Mouse (Mus musculus): Measurements from ENCODE around the gene Oprd1. TPM values are rescaled to one million over a fixed set of nuclear protein-coding genes. Genes with fewer than 3 reads are reported as not detected.

The Oprd1 gene
- polyA plus RNA-seq, 2 experiments = 0.04 TPM; not detected in 1

DNA sequence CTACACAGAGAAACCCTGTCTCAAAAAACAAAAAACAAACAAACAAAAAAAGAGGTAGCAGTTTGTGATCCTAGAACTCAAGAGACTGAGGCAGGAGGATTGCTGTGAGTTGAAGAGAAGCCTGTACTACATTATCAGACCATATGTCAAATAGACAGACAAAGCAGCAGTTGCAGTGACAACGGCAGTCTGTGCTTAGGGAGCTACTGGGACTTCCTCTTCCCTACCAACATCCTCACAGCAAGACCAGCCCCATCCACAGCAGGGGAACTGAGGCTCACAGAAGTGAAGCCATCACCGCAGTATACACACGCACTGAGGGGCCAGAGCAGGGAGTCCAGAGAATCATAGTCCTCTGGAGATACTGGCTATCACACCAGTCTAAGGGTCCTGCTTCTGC, 78.7 kb downstream of the Oprd1 start:
- Histone ChIP-seq H3K4me1 (replicated peaks; ENCODE audit: control insufficient read depth in 2 of 2, insufficient read depth in 2 of 2, low read length in 1 of 2) (peaks cover 90 to 93% of the 10 kb centered on the region in 2 experiments), H3K9ac (replicated peaks) (peak overlapping the region; percentile 53), H3K27ac (peak overlapping the region; percentile 77), H3K27me3 (ENCODE audit: control insufficient read depth, insufficient read depth, low read length) (no peaks in the 10 kb centered on the region), H3K36me3 (replicated peaks; ENCODE audit: control insufficient read depth, insufficient read depth, low read depth) (peaks cover 84% of the 10 kb centered on the region), H3K9me3 (ENCODE audit: control insufficient read depth, low read length) (no peaks in the 10 kb centered on the region), H3K4me2 (ENCODE audit: low read depth) (peak overlapping the region; percentile 100), H3K4me3 (ENCODE audit: insufficient read depth in 1 of 2, low read depth in 2 of 2, low read length in 2 of 2) (peak overlapping the region; percentile 28 to 42; a peak in 3 of 4 replicates)
- TF ChIP-seq EP300 (IDR thresholded peaks at IDR 0.05; ENCODE audit: low read depth) (no peak), CTCF (IDR thresholded peaks at IDR 0.05; ENCODE audit: low read depth) (no peak)
- 26% methylated on average over 3 of the region's 3 CpGs for WGBS (ENCODE audit: insufficient replicate concordance)
- DNase-seq (ENCODE audit: low read depth in 3 of 3, low spot score in 3 of 3) (no peak), ATAC-seq (ENCODE audit: insufficient read depth) (peak; percentile 20; the same call in 1 of the 2 replicates)

DNA sequence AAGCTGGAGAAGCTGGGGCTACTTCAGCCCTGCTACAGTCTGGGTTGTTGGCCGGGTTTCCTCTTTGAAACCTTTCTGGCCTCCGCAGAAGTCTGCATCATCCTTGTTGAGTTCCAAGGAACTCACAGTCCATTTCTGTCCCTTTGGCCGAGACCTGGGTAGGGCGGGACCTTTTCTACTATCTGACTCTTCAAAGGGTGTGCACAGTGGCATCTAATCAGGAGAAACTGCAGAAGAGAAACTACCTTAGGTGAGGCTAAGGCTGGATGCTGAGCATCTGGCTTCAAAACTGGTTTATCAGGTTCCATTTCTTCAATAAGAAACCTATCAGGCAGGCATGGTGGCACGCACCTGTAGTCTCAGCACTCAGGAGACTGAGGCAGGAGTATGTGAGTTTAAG, 79.7 kb downstream of the Oprd1 start:
- ATAC-seq (ENCODE audit: insufficient read depth) (no peak), DNase-seq (ENCODE audit: low read depth in 3 of 3, low spot score in 3 of 3) (no peak)
- no peaks in the 10 kb centered on the region for H3K27me3 ChIP-seq (ENCODE audit: control insufficient read depth, insufficient read depth, low read length)
- peaks cover 77% of the 10 kb centered on the region for H3K36me3 ChIP-seq (replicated peaks; ENCODE audit: control insufficient read depth, insufficient read depth, low read depth)
- WGBS (ENCODE audit: insufficient replicate concordance) = 62% methylated on average over 5 of the region's 5 CpGs
- no peaks in the 10 kb centered on the region for H3K9me3 ChIP-seq (ENCODE audit: control insufficient read depth, low read length)
- peaks cover 90 to 94% of the 10 kb centered on the region in 2 experiments for H3K4me1 ChIP-seq (replicated peaks; ENCODE audit: control insufficient read depth in 2 of 2, insufficient read depth in 2 of 2, low read length in 1 of 2)
- peak overlapping the region in 1 of 2 experiments; percentile 17; a peak in 2 of 4 replicates for H3K4me3 ChIP-seq (ENCODE audit: insufficient read depth in 1 of 2, low read depth in 2 of 2, low read length in 2 of 2)
- peak overlapping the region; percentile 50 for H3K27ac ChIP-seq
- H3K9ac ChIP-seq (replicated peaks) = peak overlapping the region; percentile 6; the same call in 1 of the 2 replicates
- TF ChIP-seq CTCF (IDR thresholded peaks at IDR 0.05; ENCODE audit: low read depth) (no peak), EP300 (IDR thresholded peaks at IDR 0.05; ENCODE audit: low read depth) (no peak)
- H3K4me2 ChIP-seq (ENCODE audit: low read depth) = peak overlapping the region; percentile 100

DNA sequence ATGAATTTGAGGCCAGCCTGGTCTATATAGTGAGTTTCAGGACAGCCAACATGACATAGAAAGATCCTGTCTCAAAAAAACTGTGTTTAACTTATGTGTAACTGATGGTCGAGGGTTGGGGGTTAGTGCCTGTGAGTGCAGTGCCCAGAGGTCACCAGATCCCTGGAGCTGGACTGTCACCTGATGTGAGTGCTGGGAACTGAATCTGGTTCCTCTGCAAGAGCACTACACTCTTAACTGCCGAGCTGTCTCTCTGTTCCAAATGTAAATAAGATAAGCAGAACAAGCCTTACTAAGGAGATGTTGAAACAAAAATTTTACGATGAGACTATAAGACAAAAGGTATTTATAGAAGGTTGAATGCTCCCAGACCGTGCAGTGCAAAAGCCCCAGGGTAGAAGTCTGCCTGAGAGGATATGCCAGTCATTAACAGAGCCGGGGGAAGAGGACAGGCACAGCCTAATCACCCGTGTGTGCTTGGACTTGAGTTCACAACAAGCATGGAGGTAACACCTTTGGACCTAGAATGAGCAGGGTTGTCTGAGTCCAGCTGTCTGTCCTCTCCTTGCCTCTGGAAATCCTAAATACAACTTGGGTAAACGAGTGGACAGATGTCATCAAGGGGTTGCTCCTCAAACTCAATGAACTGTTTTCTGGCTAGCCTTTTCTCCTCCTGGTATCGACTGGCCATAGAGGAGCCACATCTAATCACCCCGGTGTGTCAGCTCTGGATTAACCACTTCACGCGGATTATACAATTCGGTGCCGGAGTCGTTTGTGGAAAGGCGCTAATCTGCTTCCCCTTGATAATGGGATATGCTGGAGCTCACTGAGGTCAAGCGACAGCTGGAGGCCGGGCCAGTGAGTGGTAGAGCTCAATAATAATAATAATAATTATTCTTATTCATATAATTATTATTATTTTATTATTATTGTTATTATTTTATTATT, 81.1 kb downstream of the Oprd1 start:
- Histone ChIP-seq H3K9ac (replicated peaks) (peak overlapping the region; percentile 40), H3K27ac (peak overlapping the region; percentile 48), H3K4me3 (ENCODE audit: insufficient read depth in 1 of 2, low read depth in 2 of 2, low read length in 2 of 2) (peak overlapping the region; percentile 0 to 3; a peak in 2 of 4 replicates), H3K4me1 (replicated peaks; ENCODE audit: control insufficient read depth in 2 of 2, insufficient read depth in 2 of 2, low read length in 1 of 2) (peaks cover 95 to 96% of the 10 kb centered on the region in 2 experiments), H3K36me3 (replicated peaks; ENCODE audit: control insufficient read depth, insufficient read depth, low read depth) (peaks cover 77% of the 10 kb centered on the region), H3K4me2 (ENCODE audit: low read depth) (peak overlapping the region; percentile 66), H3K27me3 (ENCODE audit: control insufficient read depth, insufficient read depth, low read length) (no peaks in the 10 kb centered on the region), H3K9me3 (ENCODE audit: control insufficient read depth, low read length) (no peaks in the 10 kb centered on the region)
- no peak for DNase-seq (ENCODE audit: low read depth in 3 of 3, low spot score in 3 of 3)
- WGBS (ENCODE audit: insufficient replicate concordance) = 38% methylated on average over 17 of the region's 17 CpGs
- TF ChIP-seq CTCF (IDR thresholded peaks at IDR 0.05; ENCODE audit: low read depth) (no peak), EP300 (IDR thresholded peaks at IDR 0.05; ENCODE audit: low read depth) (no peak)
- ATAC-seq (ENCODE audit: insufficient read depth) = no peak

DNA sequence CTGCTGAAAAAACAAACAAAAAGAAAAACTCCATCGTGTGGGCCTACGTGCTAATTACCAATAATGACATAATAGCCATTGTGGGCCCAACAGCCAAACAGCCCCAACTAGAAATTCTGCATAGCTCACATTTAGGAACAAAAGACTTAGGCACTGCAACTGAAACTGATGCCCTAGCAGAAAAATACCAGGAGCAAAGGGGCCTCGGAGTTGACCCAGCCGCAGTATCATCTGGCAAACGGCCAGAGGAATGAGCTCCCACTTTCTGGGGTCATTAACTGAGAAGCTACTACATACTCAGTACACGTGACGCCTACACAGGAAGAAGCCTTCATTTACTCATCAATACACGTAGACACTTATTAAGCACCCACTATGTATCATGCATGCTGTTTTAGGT, 82.0 kb downstream of the Oprd1 start:
- ATAC-seq (ENCODE audit: insufficient read depth) (no peak), DNase-seq (ENCODE audit: low read depth in 3 of 3, low spot score in 3 of 3) (no peak)
- peaks cover 77% of the 10 kb centered on the region for H3K36me3 ChIP-seq (replicated peaks; ENCODE audit: control insufficient read depth, insufficient read depth, low read depth)
- H3K4me1 ChIP-seq (replicated peaks; ENCODE audit: control insufficient read depth in 2 of 2, insufficient read depth in 2 of 2, low read length in 1 of 2) = peaks cover 88 to 92% of the 10 kb centered on the region in 2 experiments
- H3K9ac ChIP-seq (replicated peaks) = peak overlapping the region; percentile 31
- H3K4me2 ChIP-seq (ENCODE audit: low read depth) = peak overlapping the region; percentile 66
- WGBS (ENCODE audit: insufficient replicate concordance) = 82% methylated on average over 8 of the region's 8 CpGs
- H3K27me3 ChIP-seq (ENCODE audit: control insufficient read depth, insufficient read depth, low read length) = no peaks in the 10 kb centered on the region
- H3K4me3 ChIP-seq (ENCODE audit: insufficient read depth in 1 of 2, low read depth in 2 of 2, low read length in 2 of 2) = no peak overlapping the region
- peak overlapping the region; percentile 91 for H3K27ac ChIP-seq
- no peaks in the 10 kb centered on the region for H3K9me3 ChIP-seq (ENCODE audit: control insufficient read depth, low read length)
- TF ChIP-seq CTCF (IDR thresholded peaks at IDR 0.05; ENCODE audit: low read depth) (no peak), EP300 (IDR thresholded peaks at IDR 0.05; ENCODE audit: low read depth) (no peak)

Other genes starting within 250 kb of the Oprd1 start
- gene Tmem200b, start 222.7 kb downstream of the Oprd1 start, polyA plus RNA-seq (2012; rRNA removed) = 0.56 and 0.67 TPM in 2 replicates
- gene Tmem200b, start 222.7 kb downstream of the Oprd1 start, polyA plus RNA-seq (2014; fragmentation: Nextera tagmentation; extraction: Ambion mirVana) = 0.06 and 0.10 TPM in 2 replicates
- gene Gm10300, start 69.8 kb downstream of the Oprd1 start, polyA plus RNA-seq (2012; rRNA removed) = 0.11 and 0.15 TPM in 2 replicates
- 0.32 and 0.40 TPM in 2 replicates for gene Gm10300, start 69.8 kb downstream of the Oprd1 start, polyA plus RNA-seq (2014; fragmentation: Nextera tagmentation; extraction: Ambion mirVana)
- 105 and 113 TPM in 2 replicates for gene Epb41, start 69.2 kb downstream of the Oprd1 start, polyA plus RNA-seq (2012; rRNA removed)
- gene Epb41, start 69.2 kb downstream of the Oprd1 start, polyA plus RNA-seq (2014; fragmentation: Nextera tagmentation; extraction: Ambion mirVana) = 153 and 166 TPM in 2 replicates
- 5.5 and 8.5 TPM in 2 replicates for gene Ythdf2, start 67.8 kb upstream of the Oprd1 start, polyA plus RNA-seq (2012; rRNA removed)
- gene Ythdf2, start 67.8 kb upstream of the Oprd1 start, polyA plus RNA-seq (2014; fragmentation: Nextera tagmentation; extraction: Ambion mirVana) = 29.3 and 31.7 TPM in 2 replicates
- 6.3 and 8.1 TPM in 2 replicates for gene Gmeb1, start 117.1 kb upstream of the Oprd1 start, polyA plus RNA-seq (2012; rRNA removed)
- gene Gmeb1, start 117.1 kb upstream of the Oprd1 start, polyA plus RNA-seq (2014; fragmentation: Nextera tagmentation; extraction: Ambion mirVana) = 9.9 and 12.2 TPM in 2 replicates
- 10.4 and 24.5 TPM in 2 replicates for gene Taf12, start 129.9 kb upstream of the Oprd1 start, polyA plus RNA-seq (2012; rRNA removed)
- 48.7 and 49.5 TPM in 2 replicates for gene Taf12, start 129.9 kb upstream of the Oprd1 start, polyA plus RNA-seq (2014; fragmentation: Nextera tagmentation; extraction: Ambion mirVana)
- gene Rab42, start 158.9 kb upstream of the Oprd1 start, polyA plus RNA-seq (2012; rRNA removed) = 0.33 and 0.47 TPM in 2 replicates
- 0.25 and 0.27 TPM in 2 replicates for gene Rab42, start 158.9 kb upstream of the Oprd1 start, polyA plus RNA-seq (2014; fragmentation: Nextera tagmentation; extraction: Ambion mirVana)
- 7.0 and 8.8 TPM in 2 replicates for gene Trnau1ap, start 185.1 kb upstream of the Oprd1 start, polyA plus RNA-seq (2012; rRNA removed)
- gene Trnau1ap, start 185.1 kb upstream of the Oprd1 start, polyA plus RNA-seq (2014; fragmentation: Nextera tagmentation; extraction: Ambion mirVana) = 36.6 and 36.7 TPM in 2 replicates
- 21.5 and 22.2 TPM in 2 replicates for gene Rcc1, start 209.1 kb upstream of the Oprd1 start, polyA plus RNA-seq (2012; rRNA removed)
- 27.2 and 32.0 TPM in 2 replicates for gene Rcc1, start 209.1 kb upstream of the Oprd1 start, polyA plus RNA-seq (2014; fragmentation: Nextera tagmentation; extraction: Ambion mirVana)

Data from liver, embryonic 14.5 days (tissue).